Mouse (Mus musculus) small intestine, adult 10 weeks (tissue): Measurements from ENCODE around the gene Supt20. TPM values are rescaled to one million over a fixed set of nuclear protein-coding genes. Genes with fewer than 3 reads are reported as not detected.

Experiments
- polyA plus RNA-seq: library from polyadenylated mRNA; stranded (reverse); fragments of 350-450 nt; fragmentation: Illumina TruSeq; extraction: RNeasy Lipid Tissue Mini Kit (QIAGEN cat#74804); gene quantifications from one replicate; pipeline ENCODE4 v1.2.3, GENCODE M21; 2014; ENCODE audit warnings: low replicate concordance

The Supt20 gene
- polyA plus RNA-seq: 83.6 TPM

DNA sequence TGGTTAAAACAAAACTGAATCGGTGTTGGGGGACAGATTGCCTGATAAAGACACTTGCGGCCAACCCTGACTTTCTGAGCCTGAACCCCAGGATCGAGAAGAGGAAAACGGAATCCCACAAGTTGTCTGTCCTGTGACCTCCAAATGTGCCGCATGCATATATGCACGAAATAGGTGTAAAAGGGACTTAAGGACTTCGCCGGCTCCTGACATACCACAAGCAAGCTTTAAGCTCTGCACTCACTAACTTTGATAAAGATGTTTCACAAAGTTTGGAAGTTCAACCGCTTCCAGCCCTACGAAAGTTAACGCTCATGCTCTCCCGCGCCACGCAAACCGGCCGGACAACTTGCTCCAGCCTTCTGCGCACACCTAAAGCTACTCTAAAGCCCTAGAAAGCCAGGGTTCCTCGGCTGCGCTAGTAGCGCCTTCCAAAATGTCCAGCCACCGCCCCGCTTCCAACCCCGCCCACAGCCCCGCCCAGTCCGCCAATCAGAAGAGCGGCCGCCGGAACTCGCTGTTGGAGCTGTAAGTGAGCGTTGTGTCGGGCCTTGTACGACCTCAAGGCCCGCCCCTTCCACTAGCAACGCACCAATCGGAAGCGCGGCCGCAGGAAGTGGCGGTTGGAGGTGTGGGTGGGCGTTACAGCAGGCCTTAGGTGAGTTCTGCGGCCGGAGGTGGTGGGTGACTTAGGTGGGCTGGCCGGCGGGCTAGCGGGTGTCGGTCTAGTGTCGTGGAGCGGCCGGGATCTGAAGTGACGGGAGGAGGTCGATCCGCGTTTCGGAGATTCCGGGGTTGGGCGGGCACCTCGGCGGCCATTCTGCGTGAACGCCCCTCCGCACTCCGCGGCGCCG lies at the start of gene Supt20:
Gene Supt20, plus strand, starts transcription at position 606 of the 854 bp plus-strand sequence.

DNA sequence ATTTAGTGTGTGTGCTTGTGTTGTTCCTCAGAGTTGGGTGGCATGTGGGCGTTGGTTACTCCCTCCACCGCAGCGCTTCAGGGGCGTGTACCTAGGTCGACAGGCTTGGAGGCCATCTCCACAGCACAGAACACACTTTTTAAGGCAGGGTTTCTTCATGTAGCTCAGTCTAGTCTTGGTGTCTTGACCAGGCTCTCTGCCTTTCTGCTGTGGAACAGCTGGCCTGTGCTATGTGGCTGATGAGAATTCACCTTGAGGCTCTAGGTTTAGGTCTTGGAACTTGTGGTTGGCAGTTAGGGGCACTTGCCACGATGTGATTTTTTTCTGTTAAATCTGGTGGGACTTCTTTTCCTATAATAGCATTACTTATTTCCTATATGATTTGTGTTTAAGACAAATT lies 21.6 kb downstream of the Supt20 start, which contains the start of gene Gm21958:
Gene Gm21958, minus strand, starts transcription at position 101 of the 400 bp plus-strand sequence.

DNA sequence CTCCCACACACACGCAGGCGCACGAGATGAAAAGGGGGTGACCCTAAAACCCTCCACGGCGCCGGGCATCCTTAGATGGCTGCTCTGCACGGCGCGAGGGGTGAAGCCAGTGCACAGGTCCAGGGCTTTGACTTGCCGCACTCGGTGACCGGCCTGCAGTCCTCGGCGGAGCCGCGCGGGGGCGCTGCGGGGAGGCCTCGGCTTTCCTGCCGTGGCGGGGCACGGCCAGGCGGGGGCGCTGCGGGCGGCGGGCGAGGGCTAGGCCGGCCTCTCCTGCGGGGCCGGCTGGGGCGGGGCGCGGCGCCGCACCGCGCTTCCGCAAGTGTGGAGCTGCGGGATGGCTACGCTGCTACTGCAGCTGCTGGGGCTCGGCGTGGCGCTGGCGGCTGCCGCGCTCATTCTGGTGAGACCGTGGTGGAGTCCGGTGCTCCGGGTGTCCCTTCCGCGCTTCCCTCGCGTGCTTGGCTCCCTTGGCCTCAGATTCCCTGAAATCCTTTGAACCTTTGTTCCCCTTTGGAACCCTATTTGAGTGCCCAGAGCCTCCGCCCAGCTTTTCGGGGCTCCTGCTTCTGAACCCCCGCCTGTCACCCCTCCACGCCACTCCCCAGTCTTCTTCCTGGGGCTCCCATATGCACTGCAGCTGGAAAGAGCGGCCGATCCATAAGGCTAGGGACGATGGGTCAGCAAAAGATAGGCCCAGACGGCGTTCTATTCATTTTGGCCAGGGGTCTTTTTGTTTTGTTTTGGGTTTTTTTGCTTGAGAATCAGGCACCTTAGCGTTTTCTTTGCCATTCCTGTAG lies 42.8 kb downstream of the Supt20 start, which contains the start of the genes Exosc8 and Alg5:
Gene Exosc8, minus strand, starts transcription at position 147 of the 800 bp plus-strand sequence.
Gene Alg5, plus strand, starts transcription at position 293 of the 800 bp plus-strand sequence.

GRCm38 (mm10) chr3:54755145-54756041 lies 62.8 kb downstream of the Supt20 start, which contains the start of gene Smad9:
TSS of gene Smad9 (plus strand) at chr3:54755582.

Other genes starting within 250 kb of the Supt20 start
- not detected for gene Gm21958, start 21.5 kb downstream of the Supt20 start, polyA plus RNA-seq
- gene Exosc8, start 42.6 kb downstream of the Supt20 start, polyA plus RNA-seq: 21.4 TPM
- gene Alg5, start 42.7 kb downstream of the Supt20 start, polyA plus RNA-seq: 27.2 TPM
- 5.2 TPM for gene Smad9, start 62.8 kb downstream of the Supt20 start, polyA plus RNA-seq
- gene Rfxap, start 115.0 kb downstream of the Supt20 start, polyA plus RNA-seq: 13.7 TPM
- 2.6 TPM for gene Sertm1, start 223.1 kb downstream of the Supt20 start, polyA plus RNA-seq